Mouse (Mus musculus) midbrain, embryonic 12.5 days (tissue): ENCODE measurements at regions not wholly inside any gene's neighbourhood (a gene's known extent, or its start where the extent isn't known, plus 50 kb on each side); places are given as distances from the start of the nearest gene placed in this dataset.
"Not testable (repeated sequence)": the region's sequence is repeated elsewhere in the genome, so short reads cannot be mapped to it uniquely, and the experiment has no call there.

Experiments used
- ATAC-seq: fragments of 200-750 bp; cut with Nextera tagmentation; 2 replicates; pipeline ENCODE4 v1.8.0; 2017; ENCODE audit warnings: low read depth, moderate TSS enrichment, moderate library complexity; ENCODE audit not compliant: low FRiP score
- H3K27ac ChIP-seq: fragments of 300-500 bp; sonication (generic); replicated peaks from 2 replicates; pipeline ENCODE4 v1.5.1; 2016; ENCODE audit warnings: mild to moderate bottlenecking
- H3K27me3 ChIP-seq: fragments of 300-500 bp; sonication (generic); 2 replicates; pipeline ENCODE4 v1.6.1; 2016; ENCODE audit warnings: mild to moderate bottlenecking
- H3K36me3 ChIP-seq: fragments of 300-500 bp; sonication (generic); 2 replicates; pipeline ENCODE4 v1.6.1; 2016
- H3K4me1 ChIP-seq: fragments of 300-500 bp; sonication (generic); 2 replicates; pipeline ENCODE4 v1.6.1; 2016
- H3K4me2 ChIP-seq: fragments of 300-500 bp; sonication (generic); replicated peaks from 2 replicates; pipeline ENCODE4 v1.6.1; 2016; ENCODE audit warnings: mild to moderate bottlenecking, moderate library complexity
- H3K4me3 ChIP-seq: fragments of 300-500 bp; sonication (generic); 2 replicates; pipeline ENCODE4 v1.5.1; 2016; ENCODE audit warnings: mild to moderate bottlenecking
- H3K9ac ChIP-seq: fragments of 300-500 bp; sonication (generic); replicated peaks from 2 replicates; pipeline ENCODE4 v1.6.1; 2016; ENCODE audit warnings: mild to moderate bottlenecking, moderate library complexity
- H3K9me3 ChIP-seq: fragments of 300-500 bp; sonication (generic); 2 replicates; pipeline ENCODE4 v1.6.1; 2016; ENCODE audit warnings: mild to moderate bottlenecking
- WGBS: fragments of 180-500 bp; shearing (Covaris S2); methylation state at CpG from one replicate; pipeline ENCODE4 v1.1.7; 2016; 5-methylcytosine and 5-hydroxymethylcytosine counted together

DNA sequence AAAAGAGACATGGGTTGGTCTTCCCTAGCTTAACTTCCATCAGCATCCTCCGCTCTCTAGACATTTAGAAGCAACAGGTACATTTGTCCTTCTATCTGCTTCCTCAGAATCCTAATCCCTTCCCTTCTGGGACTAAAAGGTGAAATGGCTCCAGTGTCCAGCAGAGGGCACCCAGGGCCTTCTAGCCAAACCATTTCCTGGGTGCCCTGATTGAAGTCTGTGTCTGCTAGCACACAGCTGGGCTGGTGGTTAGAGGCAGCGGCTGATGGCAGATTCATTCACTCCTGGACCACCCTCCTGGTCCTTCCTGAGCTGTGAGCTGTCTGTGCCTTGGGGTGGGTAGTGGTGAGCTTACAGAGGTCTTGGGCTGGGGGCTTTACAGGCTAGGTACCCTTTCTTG lies 76.5 kb upstream of the Col13a1 start:
- no peak overlapping the region for H3K9ac ChIP-seq
- no peaks in the 10 kb centered on the region for H3K36me3 ChIP-seq
- no peaks in the 10 kb centered on the region for H3K9me3 ChIP-seq
- 0 out of 2 replicates have a peak, but pooled peaks have one; percentile 2 for ATAC-seq
- 54% methylated on average over 2 of the region's 2 CpGs for WGBS
- H3K27me3 ChIP-seq, result no peaks in the 10 kb centered on the region
- no peak overlapping the region for H3K4me2 ChIP-seq
- H3K27ac ChIP-seq, result no peak overlapping the region
- H3K4me3 ChIP-seq, result no peak overlapping the region
- 0 out of 2 replicates have a peak, but pooled peaks cover 4% of the 10 kb centered on the region for H3K4me1 ChIP-seq

DNA sequence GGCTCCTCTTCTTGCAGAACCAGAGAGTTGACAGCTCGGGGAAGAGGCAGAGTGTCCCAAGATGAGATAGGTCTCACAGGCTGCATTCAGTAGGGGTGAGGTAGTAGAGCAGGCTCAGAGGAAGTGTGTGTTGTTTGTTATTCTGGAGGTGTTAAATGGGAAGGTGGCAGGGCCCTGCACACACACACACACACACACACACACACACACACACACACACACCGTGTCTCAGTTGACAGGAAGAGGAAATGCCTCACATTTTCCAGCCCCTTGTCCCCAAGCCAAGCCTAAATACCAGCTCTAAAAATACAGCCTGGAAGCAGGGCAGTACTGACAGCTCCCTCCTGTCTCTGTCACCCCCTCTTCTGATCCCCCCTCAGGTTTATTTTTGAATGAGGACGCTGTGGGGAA lies 70.9 kb upstream of the Col13a1 start:
- Histone ChIP-seq H3K36me3 (no peaks in the 10 kb centered on the region), H3K4me2 (no peak overlapping the region), H3K27me3 (no peaks in the 10 kb centered on the region), H3K4me3 (no peak overlapping the region), H3K9ac (no peak overlapping the region), H3K4me1 (no peaks in the 10 kb centered on the region), H3K9me3 (no peaks in the 10 kb centered on the region), H3K27ac (no peak overlapping the region)
- no peak for ATAC-seq
- WGBS, result 44% methylated on average over 2 of the region's 3 CpGs

DNA sequence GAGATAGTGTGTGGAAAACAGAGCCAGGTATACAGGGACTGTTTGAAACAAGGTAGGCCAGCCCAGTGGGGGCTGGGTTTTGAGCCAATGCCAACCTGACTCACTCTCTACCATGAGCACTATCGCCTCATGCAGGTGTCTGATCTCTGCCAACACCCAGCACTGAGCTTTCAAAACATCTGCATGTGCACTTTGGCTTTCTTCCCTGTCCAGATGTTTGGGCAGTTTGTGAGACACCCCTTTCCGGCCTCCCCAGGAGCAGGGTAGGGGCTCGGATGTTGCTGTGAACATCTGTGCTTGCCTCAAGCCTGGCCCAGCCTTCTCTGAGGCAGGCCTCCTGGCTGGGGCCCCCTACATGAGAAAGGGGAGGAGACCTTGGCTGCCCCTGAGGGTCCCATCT lies 65.5 kb upstream of the Col13a1 start:
- 82% methylated on average over 3 of the region's 3 CpGs for WGBS
- peaks cover 12% of the 10 kb centered on the region; the same call in 1 of the 2 replicates for H3K9me3 ChIP-seq
- ATAC-seq, result no peak

DNA sequence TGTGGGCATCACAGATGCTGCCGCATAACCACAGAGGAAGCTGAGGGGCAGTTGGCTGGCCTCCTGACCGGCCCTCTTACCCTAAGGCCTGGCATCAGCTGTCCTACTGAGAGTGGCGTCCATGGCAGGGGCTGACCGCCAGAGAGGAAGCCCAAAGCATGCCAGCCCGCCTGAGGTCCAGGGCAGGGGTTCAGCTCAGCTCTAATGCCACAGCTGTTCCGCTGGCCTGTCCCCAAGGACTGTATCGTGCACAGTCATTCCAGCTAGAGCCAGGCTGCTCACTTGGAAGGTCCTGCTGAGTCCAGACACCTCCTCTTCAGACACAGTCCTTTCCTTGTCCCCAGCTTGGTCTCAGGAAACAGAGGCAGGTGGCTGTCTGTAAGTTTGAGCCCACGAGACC lies 61.0 kb upstream of the Col13a1 start:
- H3K4me1 ChIP-seq, result no peaks in the 10 kb centered on the region; the same call in 1 of the 2 replicates
- 94% methylated on average over 8 of the region's 8 CpGs for WGBS
- peaks cover 12% of the 10 kb centered on the region; the same call in 1 of the 2 replicates for H3K9me3 ChIP-seq
- H3K4me2 ChIP-seq, result no peak overlapping the region
- H3K36me3 ChIP-seq, result no peaks in the 10 kb centered on the region
- no peak overlapping the region for H3K4me3 ChIP-seq
- no peak overlapping the region for H3K9ac ChIP-seq
- no peak overlapping the region for H3K27ac ChIP-seq
- H3K27me3 ChIP-seq, result no peaks in the 10 kb centered on the region
- no peak for ATAC-seq

More for the DNA sequence above, 65.5 kb upstream of the Col13a1 start:
- no peak overlapping the region for H3K4me3 ChIP-seq
- H3K27ac ChIP-seq, result no peak overlapping the region
- H3K4me1 ChIP-seq, result no peaks in the 10 kb centered on the region; the same call in 1 of the 2 replicates
- no peak overlapping the region for H3K4me2 ChIP-seq
- H3K36me3 ChIP-seq, result no peaks in the 10 kb centered on the region
- H3K27me3 ChIP-seq, result no peaks in the 10 kb centered on the region
- H3K9ac ChIP-seq, result no peak overlapping the region

DNA sequence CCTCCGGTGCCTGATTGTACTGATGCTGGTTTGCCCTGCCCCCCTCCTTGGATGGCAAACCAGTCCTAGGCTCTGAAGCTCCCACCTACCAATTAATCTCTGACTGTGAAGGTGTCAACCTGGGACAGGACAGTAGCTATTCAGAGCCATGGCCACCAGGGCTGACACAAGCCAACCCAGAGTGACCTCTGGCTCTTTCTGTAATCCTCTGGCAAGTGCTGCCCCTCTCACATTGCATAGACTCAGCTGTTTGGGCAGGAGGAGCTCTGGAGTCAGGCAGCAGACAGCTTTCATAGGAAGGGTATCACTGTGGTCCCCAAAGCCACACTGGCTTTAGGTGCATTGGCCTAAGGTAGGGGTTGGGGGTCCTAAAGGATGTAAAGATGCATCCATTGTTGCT lies 59.7 kb upstream of the Col13a1 start:
- Histone ChIP-seq H3K9ac (no peak overlapping the region), H3K4me3 (no peak overlapping the region), H3K9me3 (peaks cover 12% of the 10 kb centered on the region; the same call in 1 of the 2 replicates), H3K4me2 (no peak overlapping the region), H3K27ac (no peak overlapping the region), H3K27me3 (no peaks in the 10 kb centered on the region), H3K36me3 (no peaks in the 10 kb centered on the region), H3K4me1 (no peaks in the 10 kb centered on the region; the same call in 1 of the 2 replicates)
- no peak for ATAC-seq
- 88% methylated on average over 1 of the region's 1 CpGs for WGBS

DNA sequence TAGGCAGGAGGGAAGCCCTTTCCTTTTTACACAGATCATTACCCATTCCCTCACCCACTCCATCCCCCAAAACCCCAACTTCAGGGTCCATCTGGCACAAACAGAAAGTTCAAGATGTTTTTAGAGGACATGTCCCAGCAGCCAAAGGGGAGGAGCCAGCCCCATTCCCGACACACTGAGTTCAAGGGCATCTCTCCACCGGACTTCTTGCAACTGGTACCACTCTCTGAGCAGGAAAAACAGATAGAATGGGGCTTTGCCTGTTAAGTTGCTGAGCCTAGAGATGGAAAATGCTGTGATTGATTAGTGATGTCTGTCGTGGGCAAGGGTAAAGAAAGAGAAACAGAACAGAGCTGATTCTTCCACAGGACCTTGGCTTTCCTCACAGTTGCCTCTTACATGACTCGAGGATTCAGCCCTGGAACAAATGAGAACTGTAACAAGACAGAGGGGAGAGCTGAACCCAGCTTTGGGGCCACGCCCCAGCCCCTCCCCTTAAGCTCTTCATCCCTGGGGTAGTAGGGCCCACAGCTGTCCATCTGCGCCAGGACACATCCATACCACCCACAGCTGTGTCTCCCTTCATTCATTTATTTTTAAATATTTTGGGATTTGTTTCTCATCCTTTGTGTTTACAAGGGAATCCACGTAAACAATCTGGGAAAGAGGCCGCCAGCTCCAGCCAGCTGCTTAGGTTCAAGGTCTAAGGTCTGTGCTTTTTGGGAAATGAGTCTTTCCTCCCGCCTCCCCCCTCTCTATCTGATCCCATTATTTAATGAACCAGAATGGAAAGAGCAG lies 58.7 kb upstream of the Col13a1 start:
- Histone ChIP-seq H3K9me3 (peaks cover 12% of the 10 kb centered on the region; the same call in 1 of the 2 replicates), H3K4me1 (no peaks in the 10 kb centered on the region), H3K9ac (no peak overlapping the region), H3K4me2 (no peak overlapping the region), H3K4me3 (no peak overlapping the region), H3K27ac (no peak overlapping the region), H3K36me3 (no peaks in the 10 kb centered on the region), H3K27me3 (no peaks in the 10 kb centered on the region)
- 78% methylated on average over 9 of the region's 9 CpGs for WGBS
- ATAC-seq, result no peak

DNA sequence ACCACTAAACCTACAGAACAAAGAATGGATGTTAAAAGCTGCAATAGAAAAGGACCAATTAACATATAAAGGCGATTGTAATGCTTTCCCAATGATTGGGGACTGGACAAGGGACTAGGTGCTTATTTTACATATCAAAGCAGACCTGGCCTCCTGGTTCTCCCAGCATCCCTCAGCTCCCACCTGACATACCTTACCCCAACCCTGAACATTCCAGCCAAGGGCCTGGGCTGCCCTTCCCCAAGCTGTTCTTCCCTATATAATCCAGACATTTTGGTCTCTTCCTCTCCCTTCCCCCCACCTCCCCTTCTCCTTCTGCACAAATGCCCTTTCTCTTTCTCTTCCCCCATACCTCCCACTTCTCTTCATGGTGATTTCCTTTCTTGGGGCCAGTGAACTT lies 57.9 kb upstream of the Col13a1 start:
- Histone ChIP-seq H3K4me2 (no peak overlapping the region), H3K36me3 (no peaks in the 10 kb centered on the region), H3K27ac (no peak overlapping the region), H3K9me3 (peaks cover 12% of the 10 kb centered on the region; the same call in 1 of the 2 replicates), H3K4me1 (no peaks in the 10 kb centered on the region), H3K27me3 (no peaks in the 10 kb centered on the region), H3K4me3 (no peak overlapping the region), H3K9ac (no peak overlapping the region)
- 50% methylated on average over 1 of the region's 1 CpGs for WGBS
- ATAC-seq, result no peak

DNA sequence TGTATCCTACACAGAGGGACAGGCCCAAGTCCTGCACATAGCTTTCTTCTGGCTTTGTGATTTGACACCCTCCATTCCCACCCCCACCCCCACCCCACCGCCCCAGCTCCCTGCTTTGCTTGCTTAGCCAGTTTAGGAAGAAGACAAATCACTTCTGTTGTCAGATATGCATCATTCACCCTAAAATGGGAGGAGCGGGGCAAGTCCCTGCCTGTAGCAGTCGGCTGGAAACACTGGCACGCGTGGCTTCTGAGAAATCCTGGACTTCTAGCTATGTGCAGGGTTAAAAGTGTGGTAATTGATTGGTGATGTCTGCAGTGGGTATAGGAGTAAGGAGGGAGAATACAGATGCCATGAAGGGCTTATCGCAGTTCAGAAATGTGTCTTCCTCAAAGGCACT lies 55.4 kb upstream of the Col13a1 start:
- Histone ChIP-seq H3K27ac (no peak overlapping the region), H3K4me3 (no peak overlapping the region), H3K27me3 (no peaks in the 10 kb centered on the region), H3K4me2 (no peak overlapping the region), H3K9me3 (no peaks in the 10 kb centered on the region), H3K36me3 (no peaks in the 10 kb centered on the region), H3K4me1 (no peaks in the 10 kb centered on the region), H3K9ac (no peak overlapping the region)
- ATAC-seq, result no peak
- 89% methylated on average over 6 of the region's 6 CpGs for WGBS

DNA sequence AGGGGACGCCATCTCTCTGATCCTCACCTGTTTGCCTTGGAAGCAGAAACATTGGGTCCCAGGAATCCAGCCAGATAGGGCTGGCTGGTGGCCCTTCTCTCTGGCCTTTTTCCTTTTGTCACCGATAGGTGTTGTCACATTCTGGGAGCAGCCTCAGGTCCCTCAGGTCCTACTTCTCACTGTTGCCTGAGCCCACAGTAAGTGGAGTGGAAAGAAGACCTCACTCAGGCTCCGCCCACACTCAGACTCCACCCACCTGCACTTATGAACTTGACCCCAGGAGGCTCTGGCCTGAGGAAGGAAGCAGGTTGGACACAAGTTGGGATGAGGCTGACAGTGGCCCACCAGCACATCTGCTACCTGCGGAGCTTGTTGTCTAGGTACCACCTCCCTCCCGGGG lies 54.8 kb upstream of the Col13a1 start:
- 0 out of 2 replicates have a peak, but pooled peaks cover 4% of the 10 kb centered on the region for H3K9me3 ChIP-seq
- H3K4me2 ChIP-seq, result no peak overlapping the region
- H3K36me3 ChIP-seq, result no peaks in the 10 kb centered on the region
- no peak overlapping the region for H3K4me3 ChIP-seq
- no peak overlapping the region for H3K9ac ChIP-seq
- no peak for ATAC-seq
- H3K27ac ChIP-seq, result no peak overlapping the region
- no peaks in the 10 kb centered on the region for H3K27me3 ChIP-seq
- WGBS, result 78% methylated on average over 5 of the region's 5 CpGs
- H3K4me1 ChIP-seq, result no peaks in the 10 kb centered on the region

DNA sequence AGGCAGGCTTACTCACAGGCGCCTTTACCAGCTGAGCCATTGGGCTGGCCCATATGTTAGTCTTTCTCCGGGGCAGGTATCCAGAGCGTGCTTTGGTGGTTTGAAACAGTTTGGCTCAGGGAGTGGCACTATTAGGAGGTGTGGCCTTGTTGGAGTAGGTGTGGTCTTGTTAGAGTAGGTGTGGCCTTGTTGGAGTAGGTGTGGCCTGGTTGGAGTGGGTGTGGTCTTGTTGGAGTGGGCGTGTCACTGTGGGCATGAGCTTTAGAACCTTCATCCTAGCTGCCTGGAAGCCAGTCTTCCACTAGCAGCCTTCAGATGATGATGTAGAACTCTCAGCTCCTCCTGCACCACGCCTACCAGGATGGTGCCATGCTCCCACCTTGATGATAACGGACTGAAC lies 53.1 kb upstream of the Col13a1 start:
- not testable (repeated sequence) for H3K9ac ChIP-seq, ATAC-seq, H3K4me1 ChIP-seq, H3K9me3 ChIP-seq, H3K4me3 ChIP-seq, H3K4me2 ChIP-seq, H3K27ac ChIP-seq, H3K27me3 ChIP-seq, H3K36me3 ChIP-seq
- WGBS, result 89% methylated on average over 6 of the region's 6 CpGs

DNA sequence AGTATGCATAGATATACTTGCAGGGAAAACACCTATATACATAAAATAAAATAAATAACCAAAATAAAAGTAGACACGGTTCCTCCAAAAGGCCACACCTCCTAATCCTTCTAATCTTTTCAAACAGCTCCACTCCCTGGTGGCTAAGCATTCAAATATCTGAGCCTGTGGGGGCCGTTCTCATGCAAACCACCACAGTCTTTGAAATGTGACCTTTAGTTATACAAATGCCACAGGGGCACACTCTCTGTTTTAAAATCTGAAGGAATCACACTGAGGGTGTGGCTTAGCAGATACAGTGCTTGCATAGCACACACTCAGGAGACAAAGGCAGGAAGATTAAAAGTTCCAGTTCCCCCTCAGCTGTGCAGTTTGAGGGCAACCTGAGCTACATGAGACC lies 50.4 kb upstream of the Col13a1 start:
- H3K36me3 ChIP-seq, result no peaks in the 10 kb centered on the region
- no peaks in the 10 kb centered on the region; the same call in 1 of the 2 replicates for H3K27me3 ChIP-seq
- no peak for ATAC-seq
- no peak overlapping the region for H3K4me2 ChIP-seq
- no peak overlapping the region for H3K4me3 ChIP-seq
- 89% methylated on average over 2 of the region's 2 CpGs for WGBS
- H3K9me3 ChIP-seq, result 0 out of 2 replicates have a peak, but pooled peaks cover 4% of the 10 kb centered on the region
- H3K9ac ChIP-seq, result no peak overlapping the region
- H3K27ac ChIP-seq, result no peak overlapping the region
- H3K4me1 ChIP-seq, result no peaks in the 10 kb centered on the region
